Mouse (Mus musculus): Measurements from ENCODE around the gene Myadm. TPM values are rescaled to one million over a fixed set of nuclear protein-coding genes. Genes with fewer than 3 reads are reported as not detected.
"Not testable (repeated sequence)": the region's sequence is repeated elsewhere in the genome, so short reads cannot be mapped to it uniquely, and the experiment has no call there.

The Myadm gene
- polyA plus RNA-seq, 1 experiment from 2014 or later: 38.0 TPM

- H3K4me3 ChIP-seq: no peak overlapping the region
- peak overlapping the region; percentile 10; the same call in 1 of the 2 replicates for H3K9ac ChIP-seq
- H3K9me3 ChIP-seq: no peaks in the 10 kb centered on the region
- WGBS: 64% methylated on average over 3 of the region's 3 CpGs
- H3K27me3 ChIP-seq: no peaks in the 10 kb centered on the region
- no peak for ATAC-seq (ENCODE audit: insufficient number of reproducible peaks, insufficient read depth, low FRiP score, low TSS enrichment)
- H3K4me1 ChIP-seq: peaks cover 16% of the 10 kb centered on the region
- peaks cover 17% of the 10 kb centered on the region for H3K36me3 ChIP-seq
- H3K4me2 ChIP-seq (replicated peaks): peak overlapping the region; percentile 67
- H3K27ac ChIP-seq: peak overlapping the region; percentile 36; the same call in 1 of the 2 replicates
Observed at GRCm38 (mm10) chr7:3291764-3292163, 2.9 kb downstream of the Myadm start.

GRCm38 (mm10) chr7:3292271-3292670, 3.4 kb downstream of the Myadm start:
- not testable (repeated sequence) for H3K9me3 ChIP-seq; ATAC-seq (ENCODE audit: insufficient number of reproducible peaks, insufficient read depth, low FRiP score, low TSS enrichment); H3K27me3 ChIP-seq
- WGBS: 74% methylated on average over 12 of the region's 12 CpGs
- peak overlapping the region; percentile 74; the same call in 1 of the 2 replicates for H3K27ac ChIP-seq
- H3K4me2 ChIP-seq (replicated peaks): peak overlapping the region; percentile 67
- H3K9ac ChIP-seq: peak overlapping the region; percentile 10; the same call in 1 of the 2 replicates
- H3K4me1 ChIP-seq: peaks cover 16% of the 10 kb centered on the region
- H3K36me3 ChIP-seq: peaks cover 22% of the 10 kb centered on the region
- H3K4me3 ChIP-seq: 0 out of 2 replicates have a peak overlapping the region, but pooled peaks have one; percentile 35

GRCm38 (mm10) chr7:3292791-3293190, 3.9 kb downstream of the Myadm start:
- H3K4me2 ChIP-seq (replicated peaks): peak overlapping the region; percentile 67
- peak; percentile 29 for ATAC-seq (ENCODE audit: insufficient number of reproducible peaks, insufficient read depth, low FRiP score, low TSS enrichment)
- no peaks in the 10 kb centered on the region for H3K9me3 ChIP-seq
- peaks cover 16% of the 10 kb centered on the region for H3K4me1 ChIP-seq
- peak overlapping the region; percentile 48; the same call in 1 of the 2 replicates for H3K9ac ChIP-seq
- H3K36me3 ChIP-seq: peaks cover 25% of the 10 kb centered on the region
- H3K27me3 ChIP-seq: no peaks in the 10 kb centered on the region
- peak overlapping the region; percentile 74 for H3K27ac ChIP-seq
- WGBS: 2% methylated on average over 14 of the region's 14 CpGs
- peak overlapping the region; percentile 35 for H3K4me3 ChIP-seq

- Histone ChIP-seq H3K9me3 (no peaks in the 10 kb centered on the region), H3K4me2 (replicated peaks) (no peak overlapping the region), H3K9ac (no peak overlapping the region), H3K27me3 (peaks cover 1% of the 10 kb centered on the region), H3K27ac (no peak overlapping the region), H3K36me3 (peaks cover 27% of the 10 kb centered on the region), H3K4me1 (peaks cover 13% of the 10 kb centered on the region), H3K4me3 (no peak overlapping the region)
- no peak for ATAC-seq (ENCODE audit: insufficient number of reproducible peaks, insufficient read depth, low FRiP score, low TSS enrichment)
- WGBS: 88% methylated on average over 1 of the region's 1 CpGs
Observed at GRCm38 (mm10) chr7:3294794-3295193, 5.9 kb downstream of the Myadm start.

- H3K4me3 ChIP-seq: no peak overlapping the region
- H3K27ac ChIP-seq: no peak overlapping the region
- no peak overlapping the region for H3K9ac ChIP-seq
- H3K36me3 ChIP-seq: peaks cover 27% of the 10 kb centered on the region
- H3K4me2 ChIP-seq (replicated peaks): no peak overlapping the region
- H3K4me1 ChIP-seq: peaks cover 12% of the 10 kb centered on the region; the same call in 1 of the 2 replicates
- 86% methylated on average over 5 of the region's 5 CpGs for WGBS
- peaks cover 9% of the 10 kb centered on the region for H3K27me3 ChIP-seq
- no peak for ATAC-seq (ENCODE audit: insufficient number of reproducible peaks, insufficient read depth, low FRiP score, low TSS enrichment)
- H3K9me3 ChIP-seq: no peaks in the 10 kb centered on the region
Observed at GRCm38 (mm10) chr7:3295321-3296110, 6.6 kb downstream of the Myadm start.

- Histone ChIP-seq H3K9me3 (no peaks in the 10 kb centered on the region), H3K36me3 (peaks cover 27% of the 10 kb centered on the region), H3K4me3 (no peak overlapping the region), H3K4me2 (replicated peaks) (no peak overlapping the region), H3K9ac (no peak overlapping the region), H3K27me3 (peaks cover 19% of the 10 kb centered on the region), H3K27ac (no peak overlapping the region), H3K4me1 (peaks cover 10% of the 10 kb centered on the region; the same call in 1 of the 2 replicates)
- ATAC-seq (ENCODE audit: insufficient number of reproducible peaks, insufficient read depth, low FRiP score, low TSS enrichment): no peak
- WGBS: 95% methylated on average over 16 of the region's 16 CpGs
Observed at GRCm38 (mm10) chr7:3296711-3297110, 7.8 kb downstream of the Myadm start.

GRCm38 (mm10) chr7:3299941-3300617, 11.2 kb downstream of the Myadm start:
- 59% methylated on average over 7 of the region's 7 CpGs for WGBS
- H3K27me3 ChIP-seq: peaks cover 53% of the 10 kb centered on the region

GRCm38 (mm10) chr7:3300891-3301627, 12.2 kb downstream of the Myadm start:
- peaks cover 13% of the 10 kb centered on the region for H3K4me1 ChIP-seq
- H3K27ac ChIP-seq: no peak overlapping the region
- ATAC-seq (ENCODE audit: insufficient number of reproducible peaks, insufficient read depth, low FRiP score, low TSS enrichment): no peak
- no peak overlapping the region for H3K9ac ChIP-seq
- H3K27me3 ChIP-seq: peaks cover 62% of the 10 kb centered on the region
- 66% methylated on average over 8 of the region's 8 CpGs for WGBS
- no peak overlapping the region for H3K4me2 ChIP-seq (replicated peaks)
- no peaks in the 10 kb centered on the region for H3K9me3 ChIP-seq
- H3K36me3 ChIP-seq: peaks cover 14% of the 10 kb centered on the region
- no peak overlapping the region for H3K4me3 ChIP-seq

More at GRCm38 (mm10) chr7:3299941-3300617, 11.2 kb downstream of the Myadm start:
- Histone ChIP-seq H3K36me3 (peaks cover 16% of the 10 kb centered on the region), H3K9ac (no peak overlapping the region), H3K4me2 (replicated peaks) (no peak overlapping the region), H3K9me3 (no peaks in the 10 kb centered on the region), H3K4me1 (peaks cover 13% of the 10 kb centered on the region), H3K4me3 (no peak overlapping the region), H3K27ac (no peak overlapping the region)
- ATAC-seq (ENCODE audit: insufficient number of reproducible peaks, insufficient read depth, low FRiP score, low TSS enrichment): no peak

GRCm38 (mm10) chr7:3301628-3302555, 13.0 kb downstream of the Myadm start:
- peaks cover 68% of the 10 kb centered on the region for H3K27me3 ChIP-seq
- WGBS: 7% methylated on average over 33 of the region's 33 CpGs
- no peak overlapping the region for H3K27ac ChIP-seq
- peaks cover 13% of the 10 kb centered on the region for H3K4me1 ChIP-seq
- peaks cover 9% of the 10 kb centered on the region for H3K36me3 ChIP-seq
- H3K4me2 ChIP-seq (replicated peaks): peak overlapping the region; percentile 56
- H3K9ac ChIP-seq: peak overlapping the region; percentile 49
- peak overlapping the region; percentile 34 for H3K4me3 ChIP-seq
- ATAC-seq (ENCODE audit: insufficient number of reproducible peaks, insufficient read depth, low FRiP score, low TSS enrichment): 0 out of 2 replicates have a peak, but pooled peaks have one; percentile 39
- H3K9me3 ChIP-seq: no peaks in the 10 kb centered on the region

GRCm38 (mm10) chr7:3302556-3303275, 13.8 kb downstream of the Myadm start:
- Histone ChIP-seq H3K36me3 (0 out of 2 replicates have a peak, but pooled peaks cover 3% of the 10 kb centered on the region), H3K27me3 (peaks cover 68% of the 10 kb centered on the region), H3K4me1 (peaks cover 13% of the 10 kb centered on the region), H3K9ac (no peak overlapping the region), H3K4me3 (peak overlapping the region; percentile 34), H3K9me3 (no peaks in the 10 kb centered on the region), H3K27ac (no peak overlapping the region), H3K4me2 (replicated peaks) (peak overlapping the region; percentile 56)
- WGBS: 2% methylated on average over 16 of the region's 16 CpGs
- ATAC-seq (ENCODE audit: insufficient number of reproducible peaks, insufficient read depth, low FRiP score, low TSS enrichment): no peak

Data from embryonic facial prominence, embryonic 12.5 days (tissue).